Mouse (Mus musculus) left cerebral cortex, adult 2 months (tissue): ENCODE results near the gene Psma4. TPM values are rescaled to one million over a fixed set of nuclear protein-coding genes. Genes with fewer than 3 reads are reported as not detected.
A peak's percentile ranks its signal among the peaks of the same experiment; 100 is the strongest.
"Not testable (repeated sequence)": the region's sequence is repeated elsewhere in the genome, so short reads cannot be mapped to it uniquely, and the experiment has no call there.

ENCODE experiments used
- DNase-seq, 2 experiments: peaks; one replicate each; pipeline ENCODE4 v3.0.0; 2021 to 2022; ENCODE audit warnings: low spot score in 2 of 2, mixed read lengths in 1 of 2; ENCODE audit errors: extremely low spot score in 1 of 2
- H3K27ac ChIP-seq: fragments of 200-600 bp; 2 replicates; pipeline ENCODE4 v1.8.1; 2022
- H3K4me3 ChIP-seq: fragments of 200-600 bp; 2 replicates; pipeline ENCODE4 v1.8.1; 2022
- CTCF ChIP-seq: fragments of 200-600 bp; IDR thresholded peaks from 2 replicates; pipeline ENCODE4 v1.8.1; 2022; ENCODE audit warnings: antibody characterized with exemption, mild to moderate bottlenecking, moderate library complexity
- intact Hi-C: fragments of 180-260 bp; cut with DNase I; formaldehyde crosslinking; loops from one replicate; pipeline ENCODE4 v1.15.1; 2025
- total RNA-seq, 2 experiments: library from RNA; stranded (reverse); gene quantifications; 2 replicates each; pipeline ENCODE4 v1.2.3; 2021

The Psma4 gene
- total RNA-seq, 2 experiments from 2014 or later = 109 to 116 TPM

DNA sequence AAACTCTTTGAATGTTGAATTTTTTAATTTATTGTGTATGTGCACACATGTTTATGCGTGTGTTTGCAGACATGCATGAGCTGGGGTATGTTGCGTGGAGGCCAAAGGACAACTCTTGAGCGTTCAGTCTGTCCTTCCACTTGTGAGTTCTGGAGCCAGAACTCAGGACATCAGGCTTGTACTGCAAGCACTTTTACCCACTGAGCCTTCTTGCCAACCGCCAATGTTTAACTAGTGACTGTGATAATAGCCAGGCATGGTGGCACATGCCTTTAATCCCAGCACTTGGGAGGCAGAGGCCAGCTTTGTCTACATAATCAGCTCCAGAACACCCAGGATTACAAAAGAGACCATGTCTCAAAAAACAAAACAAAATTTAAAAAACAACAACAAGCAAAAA, 8.5 kb upstream of the Psma4 start:
- Histone ChIP-seq H3K4me3 (no peak overlapping the region), H3K27ac (no peak overlapping the region)
- intact Hi-C loops = no loop called here
- TF ChIP-seq CTCF = no peak
- no peak for DNase-seq

DNA sequence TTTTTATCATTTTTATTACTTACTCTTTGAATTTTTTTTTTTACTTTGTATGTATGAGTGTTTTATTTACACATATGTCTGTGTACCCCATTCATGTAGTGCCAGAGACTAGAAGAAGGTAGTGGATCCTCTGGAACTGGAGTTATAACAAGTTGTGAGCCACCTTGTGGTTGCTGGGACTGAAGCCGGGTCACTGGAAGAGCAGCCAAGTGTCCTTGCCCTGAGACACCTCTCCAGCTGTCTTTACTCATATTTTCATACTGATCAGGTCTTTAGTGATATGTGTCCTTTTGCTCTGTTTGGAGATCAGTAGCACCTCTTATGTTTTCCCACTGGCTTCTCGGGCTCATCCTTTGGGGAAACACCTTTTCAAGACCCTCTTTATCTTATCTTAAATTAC, 6.1 kb upstream of the Psma4 start:
- intact Hi-C loops = no loop called here
- DNase-seq = no peak
- TF ChIP-seq CTCF = no peak; the same call in 1 of the 2 replicates
- no peak overlapping the region for H3K27ac ChIP-seq
- H3K4me3 ChIP-seq = no peak overlapping the region

DNA sequence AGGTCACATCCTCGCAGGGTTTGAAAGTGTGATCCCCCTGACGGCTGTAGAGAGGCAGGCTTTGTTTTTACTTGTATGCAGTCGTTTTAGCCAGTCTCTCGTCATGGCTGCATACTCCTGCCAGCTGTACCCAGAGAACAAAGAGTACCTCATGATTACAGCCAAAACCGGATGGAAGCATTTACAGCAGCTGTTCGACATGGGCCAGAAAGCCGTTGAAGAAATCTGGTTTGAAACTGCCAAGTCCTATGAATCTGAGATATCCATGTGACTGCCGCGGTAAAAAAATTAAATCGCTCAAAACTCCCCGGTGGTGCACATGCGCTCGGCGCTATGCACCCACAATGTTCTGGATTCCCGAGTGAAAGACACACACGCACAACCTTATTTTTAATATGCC, 4.3 kb upstream of the Psma4 start:
- Histone ChIP-seq H3K4me3 (no peak overlapping the region), H3K27ac (no peak overlapping the region)
- TF ChIP-seq CTCF = no peak
- no peak for DNase-seq
- intact Hi-C loops = no loop called here

DNA sequence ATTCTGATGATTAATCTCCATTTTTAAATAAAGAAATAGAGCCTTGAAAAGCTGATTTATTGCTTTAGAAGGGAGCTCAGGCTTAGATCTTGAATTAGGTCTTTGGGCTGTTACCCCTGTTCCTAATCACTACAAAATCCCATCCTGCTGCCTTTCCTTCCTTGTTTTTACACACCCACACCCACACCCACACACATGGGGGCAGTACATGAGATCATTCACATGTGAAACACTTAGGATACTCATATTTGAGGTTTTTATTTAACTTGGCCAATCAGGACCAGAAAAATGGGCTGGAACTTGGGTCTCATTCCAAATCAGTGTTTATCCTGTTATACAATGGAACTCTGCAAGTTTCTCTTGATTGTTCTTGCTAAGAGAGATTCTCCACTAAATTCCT, 1.1 kb upstream of the Psma4 start:
- Histone ChIP-seq H3K4me3 (no peak overlapping the region), H3K27ac (no peak overlapping the region)
- TF ChIP-seq CTCF = no peak
- intact Hi-C loops = no loop called here
- no peak for DNase-seq

DNA sequence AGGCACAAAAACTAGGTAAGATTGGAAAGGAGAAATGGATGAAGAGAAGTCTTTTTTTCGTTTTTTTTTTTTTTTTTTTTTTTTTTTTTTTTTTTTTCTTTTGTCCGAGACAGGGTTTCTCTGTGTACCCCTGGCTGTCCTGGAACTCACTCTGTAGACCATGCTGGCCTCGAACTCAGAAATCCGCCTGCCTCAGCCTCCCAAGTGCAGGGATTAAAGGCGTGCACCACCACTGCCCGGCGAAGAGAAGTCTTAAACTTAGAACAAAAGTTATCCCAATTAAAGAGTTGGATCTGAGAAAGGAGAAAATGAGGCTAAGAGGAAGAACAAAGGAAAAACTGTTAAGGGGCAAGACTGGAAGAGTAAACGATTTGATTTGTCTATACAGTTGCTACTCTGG, 428 bp upstream of the Psma4 start:
- peak overlapping the region; percentile 69 for H3K4me3 ChIP-seq
- not testable (repeated sequence) for DNase-seq
- intact Hi-C loops = loop anchor here (2.0 to 5.0 kb wide), 2 partner anchors 33 to 87 kb away; partner anchors contain the start of genes Hykk and Ireb2
- peak overlapping the region; percentile 94 for H3K27ac ChIP-seq

DNA sequence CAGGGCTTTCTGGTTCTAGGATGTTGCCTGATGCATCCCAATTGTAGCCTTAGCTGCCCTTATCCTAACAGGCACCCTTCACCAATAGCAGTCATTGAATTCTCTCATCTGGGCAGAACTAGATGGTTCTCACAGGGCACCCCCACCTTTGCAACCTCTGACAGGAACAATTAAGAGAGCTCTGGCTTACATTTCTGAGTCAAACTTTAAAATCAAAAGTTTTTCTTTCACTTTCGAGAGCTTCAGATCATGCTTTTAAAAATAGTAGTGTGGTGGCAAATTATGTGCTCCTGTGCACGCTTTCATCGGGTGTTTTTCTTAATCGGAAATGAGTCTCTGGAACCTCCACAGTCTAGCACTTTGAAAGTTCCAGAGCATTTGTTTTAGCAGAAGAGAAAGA, 10.5 kb downstream of the Psma4 start:
- Histone ChIP-seq H3K27ac (no peak overlapping the region), H3K4me3 (no peak overlapping the region)
- no peak for TF ChIP-seq CTCF
- DNase-seq = no peak
- intact Hi-C loops = no loop called here

DNA sequence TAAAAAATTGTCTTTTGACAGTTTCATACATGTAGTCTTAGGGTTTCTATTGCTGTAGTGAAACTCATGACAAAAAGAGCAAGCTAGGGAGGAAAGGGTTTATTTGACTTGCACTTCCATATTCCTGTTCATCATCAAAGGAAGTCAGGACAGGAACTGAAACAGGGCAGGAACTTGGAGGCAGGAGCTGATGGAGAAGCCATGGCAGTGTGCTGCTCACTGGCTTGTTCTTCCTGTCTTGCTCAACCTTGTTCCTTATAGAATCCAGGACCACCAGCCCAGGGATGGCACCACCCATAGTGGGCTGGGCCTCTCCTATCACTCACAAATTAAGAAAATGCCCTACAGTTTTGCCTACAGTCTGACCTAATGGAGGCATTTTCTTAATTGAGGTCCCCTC, 13.1 kb downstream of the Psma4 start:
- Histone ChIP-seq H3K4me3 (no peak overlapping the region), H3K27ac (no peak overlapping the region)
- intact Hi-C loops = no loop called here
- TF ChIP-seq CTCF = no peak
- no peak for DNase-seq

DNA sequence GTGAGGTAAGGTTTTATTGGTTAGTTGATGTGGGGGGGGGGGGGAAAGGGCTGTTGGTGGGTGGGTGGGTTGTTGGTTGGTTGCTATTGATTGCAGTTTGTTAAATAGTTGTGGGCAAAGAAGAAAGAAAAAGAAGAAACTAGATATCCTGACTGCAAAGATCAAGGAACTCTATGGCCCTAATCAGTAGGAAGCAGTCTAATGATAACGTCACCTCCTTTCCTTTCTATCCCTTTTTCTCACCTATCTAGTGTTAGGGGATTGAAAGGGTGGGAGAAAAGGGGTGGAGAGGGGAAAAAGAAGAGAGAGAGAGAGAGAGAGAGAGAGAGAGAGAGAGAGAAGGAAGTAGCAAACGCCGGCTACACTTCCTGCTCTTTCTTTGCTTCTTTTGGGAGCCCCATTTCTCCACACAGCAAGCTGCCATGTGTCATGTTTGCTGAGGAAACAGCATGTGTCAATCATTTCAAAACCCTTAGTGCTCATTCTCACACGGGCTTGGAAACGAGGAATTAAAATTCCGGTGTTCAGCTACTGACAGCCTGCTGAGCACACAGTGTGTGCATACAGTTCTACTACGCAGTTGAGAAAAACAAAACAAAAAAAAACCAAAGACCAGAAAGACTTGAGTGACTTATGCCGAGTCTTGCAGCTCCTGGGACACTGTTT, 19.5 kb downstream of the Psma4 start:
- no peak for DNase-seq

DNA sequence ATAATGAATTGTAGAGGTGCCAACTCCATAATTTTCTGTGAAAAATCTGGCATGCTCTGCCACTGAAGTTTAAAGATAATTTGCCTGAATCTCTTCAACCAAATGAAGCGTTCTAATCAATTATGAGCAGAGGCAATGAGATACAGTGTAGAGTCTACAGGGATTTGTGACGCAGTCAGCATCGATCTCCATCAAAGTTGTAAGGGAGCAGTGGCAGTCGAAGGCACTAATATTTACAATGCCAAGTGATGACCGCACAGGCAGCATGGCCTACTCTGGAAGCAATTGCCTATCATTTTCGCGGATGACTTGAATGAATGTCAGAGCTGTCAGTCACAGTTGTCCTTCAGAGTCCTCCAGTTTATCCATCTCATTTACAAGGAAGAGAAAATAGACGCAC, 30.1 kb downstream of the Psma4 start, which contains the start of gene Chrna5:
Chrna5 (plus strand) TSS at position 207 of the 400 bp plus-strand sequence.
- TF ChIP-seq CTCF = no peak
- Histone ChIP-seq H3K4me3 (peak within 1 kb of the TSS; percentile 44), H3K27ac (no peak within 1 kb of the TSS)
- intact Hi-C loops = no loop called here
- DNase-seq = no peak

More for the DNA sequence above, 19.5 kb downstream of the Psma4 start:
- intact Hi-C loops = no loop called here
- Histone ChIP-seq H3K4me3 (no peak overlapping the region), H3K27ac (no peak overlapping the region)
- TF ChIP-seq CTCF = no peak

DNA sequence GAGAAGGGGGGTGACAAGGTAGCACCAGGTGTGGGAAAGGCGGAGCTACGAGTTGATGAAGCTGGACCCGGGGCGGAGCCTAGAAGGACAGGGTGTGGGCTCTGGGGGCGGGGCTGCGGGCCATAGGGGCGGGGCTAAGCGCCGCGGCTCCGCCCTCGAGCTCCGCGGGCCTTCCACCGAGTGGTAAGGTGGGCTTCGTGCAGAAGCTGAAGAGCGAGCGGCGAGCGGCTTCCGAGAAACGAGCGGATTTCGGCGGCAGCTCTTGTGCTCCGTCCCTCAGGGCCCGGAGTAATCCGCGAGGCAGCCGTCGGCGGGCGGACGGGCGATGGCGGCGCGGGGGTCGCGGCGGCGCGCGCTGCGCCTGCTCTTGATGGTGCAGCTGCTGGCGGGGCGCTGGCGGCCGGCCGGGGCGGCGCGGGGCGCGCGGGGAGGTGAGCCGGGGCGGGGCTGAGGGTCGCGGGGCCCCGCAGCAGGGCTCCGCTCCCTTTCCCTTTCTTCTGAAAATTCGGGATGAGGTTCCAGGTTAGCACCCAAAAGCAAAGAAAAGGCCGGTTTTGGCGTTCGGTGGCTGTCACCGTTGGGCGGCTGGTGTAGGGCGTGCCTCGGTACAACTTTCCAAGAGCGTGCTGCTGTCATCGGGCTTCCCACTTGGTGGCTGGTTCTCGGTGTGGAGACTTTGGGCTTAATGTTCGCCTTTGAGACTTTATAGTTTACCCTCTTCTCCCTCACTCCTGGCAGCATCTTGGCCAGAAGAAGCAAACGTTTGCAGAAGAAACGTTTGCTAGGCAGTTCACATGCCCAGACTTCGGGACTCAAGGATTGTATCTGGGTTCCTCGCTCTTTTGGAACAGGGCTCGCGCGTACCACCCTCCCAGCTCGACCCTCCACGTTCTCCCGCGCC, 31.0 kb downstream of the Psma4 start:
- peak in 1 of 2 experiments; percentile 15 for DNase-seq
- TF ChIP-seq CTCF = no peak
- H3K4me3 ChIP-seq = peak overlapping the region; percentile 44
- no peak overlapping the region for H3K27ac ChIP-seq
- intact Hi-C loops = no loop called here

DNA sequence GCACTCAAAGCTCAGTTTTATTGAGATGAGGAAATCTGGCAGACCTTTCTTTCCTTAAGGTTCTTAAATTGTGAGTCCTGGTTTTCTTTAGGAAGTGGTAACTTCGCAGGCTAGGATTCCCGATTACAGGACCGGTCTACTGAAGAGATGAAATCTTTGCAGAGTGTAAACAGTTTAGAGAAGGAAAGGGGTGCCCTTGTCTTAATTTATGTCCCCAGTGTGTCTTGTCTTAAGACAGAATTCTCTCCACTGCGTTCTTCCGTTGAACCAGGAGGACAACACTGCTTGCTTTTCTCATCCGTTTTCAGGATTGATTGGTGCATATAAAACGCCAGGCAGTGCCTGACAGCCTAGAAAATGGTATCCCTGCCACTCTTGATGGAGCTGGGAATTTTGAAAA, 31.8 kb downstream of the Psma4 start:
- H3K4me3 ChIP-seq = no peak overlapping the region
- TF ChIP-seq CTCF = no peak
- no peak overlapping the region for H3K27ac ChIP-seq
- no peak for DNase-seq
- intact Hi-C loops = no loop called here

DNA sequence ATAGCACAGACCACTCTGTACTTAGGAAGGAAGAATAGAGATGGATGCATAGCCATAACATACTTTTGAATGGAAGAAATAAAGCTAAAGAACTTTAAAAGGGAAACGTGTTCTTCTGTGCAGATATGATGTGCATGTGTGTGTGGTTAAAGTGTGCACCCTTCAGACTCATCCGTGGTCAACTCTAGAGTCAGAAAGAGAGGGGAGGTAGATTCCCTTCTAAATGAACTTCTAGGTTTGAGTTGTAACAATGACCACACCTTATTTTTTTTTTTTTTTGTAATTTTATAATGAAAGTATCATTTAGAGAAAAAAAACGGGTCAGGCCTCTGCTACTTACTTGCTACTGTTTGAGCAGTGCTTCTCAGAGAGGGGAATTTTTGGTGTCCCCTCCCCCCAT, 39.8 kb downstream of the Psma4 start:
- intact Hi-C loops = no loop called here
- no peak for TF ChIP-seq CTCF
- no peak overlapping the region for H3K27ac ChIP-seq
- no peak overlapping the region for H3K4me3 ChIP-seq
- DNase-seq = no peak
